Mouse (Mus musculus): ENCODE data around the gene Grin2a.

Gene Grin2a

GRCm38 (mm10) chr16:9742443-9742842 is 252.9 kb downstream of the Grin2a start:
- no peak for DNase-seq

GRCm38 (mm10) chr16:9738679-9739078 is 256.7 kb downstream of the Grin2a start:
- no peak for DNase-seq

DNA sequence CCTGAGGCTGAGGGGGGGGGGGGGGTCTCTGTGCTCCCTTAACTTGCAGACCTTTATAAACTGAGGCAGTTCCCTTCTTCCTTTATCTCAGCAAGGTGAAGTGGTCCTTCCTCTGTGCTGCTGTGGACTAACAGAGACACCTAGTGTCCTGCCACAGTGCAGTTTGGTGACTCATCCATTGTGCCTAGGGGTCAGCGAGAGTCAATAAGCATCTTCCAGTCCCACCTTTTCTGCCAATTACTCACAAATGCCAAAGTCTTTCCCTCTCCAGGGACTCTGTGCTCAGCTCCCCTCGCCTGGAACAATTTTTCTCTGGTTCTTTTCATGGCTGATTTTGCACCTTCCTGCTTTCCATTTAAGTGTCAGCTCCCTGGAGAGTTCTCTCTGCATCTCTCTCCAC is 258.2 kb downstream of the Grin2a start:
- no peak for DNase-seq

DNA sequence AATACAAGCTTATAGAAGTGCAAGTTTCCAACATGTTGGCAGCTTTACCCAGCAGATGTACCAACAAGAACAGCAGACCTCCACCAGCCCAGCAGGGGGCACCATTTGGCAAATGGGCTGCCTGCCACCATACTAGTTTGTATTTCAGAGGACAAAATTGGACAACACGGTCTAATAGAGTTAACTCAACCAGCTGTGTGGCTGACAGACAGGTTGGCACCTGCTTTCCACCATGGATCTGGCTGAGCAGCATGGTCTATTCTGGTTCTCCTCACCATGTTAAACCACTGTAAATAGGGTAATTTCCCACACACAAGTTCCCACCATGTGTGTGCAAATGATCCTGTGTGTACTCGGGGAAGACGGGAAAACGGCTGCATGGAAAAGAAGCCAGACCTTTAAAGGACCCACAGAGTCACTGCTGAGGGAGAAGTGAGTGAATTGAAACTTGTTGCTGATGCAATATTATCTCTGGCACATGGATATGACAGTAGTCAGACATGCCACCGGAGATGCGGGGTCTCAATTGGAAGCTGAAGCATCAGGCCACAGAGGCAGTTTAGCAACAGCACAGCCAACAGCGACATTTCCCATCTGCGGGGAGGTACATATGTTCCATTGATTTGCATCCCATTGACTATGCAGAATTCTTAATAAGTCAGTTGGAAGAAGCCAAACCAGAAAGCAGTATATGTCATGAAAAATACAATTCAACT is 259.8 kb downstream of the Grin2a start:
- DNase-seq = no peak

DNA sequence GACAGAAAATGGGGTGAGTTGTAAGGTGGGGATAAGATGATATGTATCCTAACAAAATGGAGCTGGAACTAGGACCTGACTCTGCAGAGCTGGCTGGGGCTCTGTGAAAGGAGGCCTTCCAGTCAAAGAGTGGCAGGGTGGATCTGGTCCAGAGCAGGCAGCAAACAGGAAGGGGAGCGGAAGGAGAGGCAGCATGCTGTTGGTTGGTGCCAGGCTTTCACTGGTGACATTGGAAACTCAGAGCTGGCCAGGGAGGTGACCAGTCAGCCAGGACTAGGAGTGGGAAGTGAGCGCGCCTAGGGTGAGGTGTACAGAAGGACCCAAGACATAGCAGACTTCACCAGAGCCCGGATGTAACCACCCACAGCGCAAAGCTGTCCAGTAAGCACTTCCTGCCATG is 267.8 kb downstream of the Grin2a start:
- no peak for DNase-seq

GRCm38 (mm10) chr16:9725578-9726113 is 269.7 kb downstream of the Grin2a start:
- DNase-seq = no peak

DNA sequence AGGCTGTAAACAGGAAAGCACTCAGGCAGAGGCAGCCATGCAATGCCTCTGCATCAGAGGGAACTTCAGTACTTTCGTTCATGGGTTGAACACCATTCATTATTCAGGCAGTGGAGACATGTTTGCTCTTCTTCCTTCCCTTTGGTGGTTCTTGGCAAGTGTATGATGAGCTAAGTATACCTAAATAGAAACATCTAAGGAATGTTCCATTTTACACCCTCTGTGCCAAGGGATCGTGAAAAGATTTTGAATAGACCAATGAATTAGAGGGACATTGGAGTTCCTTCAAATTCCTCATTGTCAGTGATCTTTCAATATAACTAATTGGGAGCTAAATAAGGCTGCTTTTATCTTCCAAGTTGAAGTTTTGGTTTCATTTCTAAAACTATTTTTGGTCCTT is 284.0 kb downstream of the Grin2a start:
- DNase-seq = no peak

DNA sequence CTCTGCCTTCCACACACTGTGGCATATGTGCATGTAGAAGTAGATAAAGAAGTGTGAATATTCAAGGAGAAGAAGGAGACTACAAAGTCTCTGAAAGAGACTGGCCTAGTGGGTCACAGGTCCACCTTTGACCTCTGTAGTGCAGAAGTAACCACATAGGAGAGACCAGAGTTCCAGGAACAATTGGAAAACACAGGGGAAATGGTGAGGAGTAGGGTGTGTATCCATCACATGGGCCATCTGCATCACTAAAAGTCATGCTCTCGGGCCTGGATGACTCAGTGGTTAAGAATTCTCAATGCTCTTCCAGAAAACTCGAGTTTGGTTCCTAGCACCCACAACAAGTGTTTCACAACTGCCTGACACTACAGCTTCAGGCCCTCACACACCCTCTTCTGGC is 285.4 kb downstream of the Grin2a start:
- no peak for DNase-seq

DNA sequence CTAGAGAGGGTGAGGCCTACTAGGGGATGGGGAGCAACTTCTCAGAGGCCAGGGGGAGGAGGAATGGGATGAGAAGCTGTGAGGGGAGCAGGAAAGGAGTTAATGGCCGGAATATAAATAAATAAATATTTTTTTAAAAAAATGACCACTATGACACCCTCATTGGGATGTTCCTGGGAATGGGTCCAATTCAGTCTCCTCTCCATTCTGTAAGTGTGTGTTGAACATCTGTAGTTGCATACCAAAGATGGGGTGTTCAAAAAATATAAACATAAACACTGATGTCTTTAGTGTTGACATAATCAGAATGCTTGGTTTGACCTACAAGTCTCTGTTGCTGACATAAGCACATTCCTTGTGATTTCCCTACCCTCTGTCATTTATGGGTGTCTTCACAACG is 298.2 kb downstream of the Grin2a start:
- DNase-seq = no peak

DNA sequence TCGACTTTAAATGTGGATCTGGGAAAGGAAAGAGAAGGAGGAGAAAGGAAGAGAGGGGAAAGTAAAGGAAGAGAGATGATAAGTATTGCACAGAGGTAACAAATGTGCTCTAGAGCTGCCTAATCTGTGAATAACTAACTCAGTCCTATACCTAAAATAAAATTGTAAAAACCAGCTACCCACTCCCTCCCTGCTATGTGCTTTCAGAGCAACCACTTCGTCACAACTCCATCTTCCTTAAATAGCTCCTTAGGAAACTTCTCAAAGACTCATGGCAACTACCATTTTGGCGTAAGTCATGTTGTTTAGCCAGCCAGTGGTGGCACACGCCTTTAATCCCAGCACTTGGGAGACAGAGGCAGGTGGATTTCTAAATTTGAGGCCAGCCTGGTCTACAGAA is 301.3 kb downstream of the Grin2a start:
- no peak for DNase-seq

- no peak for DNase-seq
These were observed 306.7 kb downstream of the Grin2a start for GRCm38 (mm10) chr16:9688523-9689140.

GRCm38 (mm10) chr16:9680572-9680971 is 314.8 kb downstream of the Grin2a start:
- DNase-seq = no peak

- no peak for DNase-seq
These were observed 315.4 kb downstream of the Grin2a start for GRCm38 (mm10) chr16:9679994-9680393.

- no peak for DNase-seq
These were observed 316.6 kb downstream of the Grin2a start for GRCm38 (mm10) chr16:9678750-9679149.

DNA sequence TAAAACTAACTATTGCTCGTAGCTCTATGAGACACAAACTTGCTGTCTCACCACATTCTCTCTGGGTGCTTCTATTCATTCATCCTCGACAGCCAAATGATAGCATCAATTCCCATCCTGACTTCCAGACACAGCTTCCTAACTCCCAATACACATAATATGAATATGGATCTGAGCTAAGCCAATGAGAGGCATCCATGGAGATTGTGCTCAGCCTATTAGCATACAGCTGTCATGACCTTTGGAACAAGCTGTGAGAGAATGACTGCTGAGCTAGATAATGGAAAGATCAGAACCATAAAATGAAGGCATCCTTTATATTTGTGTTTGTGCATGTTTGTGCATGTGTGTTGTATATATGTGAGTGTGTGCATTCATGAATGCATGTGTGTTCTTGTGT is 323.0 kb downstream of the Grin2a start:
- no peak for DNase-seq

GRCm38 (mm10) chr16:9671222-9671621 is 324.1 kb downstream of the Grin2a start:
- no peak for DNase-seq

DNA sequence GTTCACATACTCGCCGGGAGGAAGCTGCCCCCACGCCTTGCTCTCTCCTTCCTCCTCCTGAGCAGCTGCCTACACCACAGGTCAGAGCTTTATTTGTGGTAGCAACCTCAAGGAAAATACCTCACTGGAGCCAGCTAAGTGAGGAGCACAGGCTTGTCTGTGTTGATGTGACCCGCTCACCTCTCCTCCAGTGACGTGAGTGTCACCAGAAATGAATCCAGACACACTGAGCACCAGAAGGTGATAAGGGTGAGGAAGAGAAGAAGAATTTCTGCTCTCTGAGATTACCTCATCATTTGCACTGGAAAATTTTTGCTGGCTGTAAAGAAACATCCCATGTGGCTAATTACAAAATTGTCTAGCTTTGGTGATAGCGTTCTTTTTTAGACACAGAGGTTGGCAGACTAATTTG is 324.6 kb downstream of the Grin2a start:
- no peak for DNase-seq

DNA sequence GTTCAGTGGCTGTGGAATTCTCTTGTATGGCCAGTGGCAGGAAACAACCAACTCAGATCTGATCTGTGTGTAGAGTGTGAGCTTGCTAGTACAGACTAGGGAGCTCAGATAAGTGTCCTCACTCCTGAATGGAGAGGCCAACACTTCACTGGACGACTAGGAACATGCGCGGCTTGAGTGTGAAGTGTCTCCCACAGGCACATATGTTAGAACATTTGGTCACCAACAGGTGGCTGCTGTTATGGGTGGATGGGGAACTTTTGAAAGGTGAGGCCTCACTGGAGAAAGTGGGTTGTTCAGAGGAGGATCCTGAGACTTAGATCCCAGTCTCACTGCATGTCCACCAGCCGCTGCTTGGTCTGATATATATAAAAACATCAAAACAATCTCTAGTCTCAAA is 329.5 kb downstream of the Grin2a start:
- no peak for DNase-seq

- DNase-seq = no peak
These were observed 331.3 kb downstream of the Grin2a start for GRCm38 (mm10) chr16:9664060-9664459.

DNA sequence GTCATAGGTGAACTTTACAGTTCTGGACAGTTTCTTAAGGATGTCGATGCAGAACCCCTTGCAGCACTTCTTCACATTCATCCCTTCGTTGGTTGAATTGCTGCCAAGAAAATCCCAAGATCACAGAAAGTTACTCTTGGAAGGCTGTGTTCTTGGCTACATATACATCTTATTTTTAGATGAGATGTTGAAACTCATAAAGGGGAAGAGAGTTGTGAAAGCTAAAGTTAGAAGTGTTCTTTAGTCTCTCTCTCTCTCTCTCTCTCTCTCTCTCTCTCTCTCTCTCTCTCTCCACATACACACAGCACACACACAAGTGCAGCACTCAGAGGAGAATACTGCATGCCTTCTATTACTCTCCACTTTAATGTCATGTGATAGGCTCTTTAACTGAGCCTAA is 331.9 kb downstream of the Grin2a start:
- no peak for DNase-seq

- DNase-seq = no peak
These were observed 369.5 kb downstream of the Grin2a start for GRCm38 (mm10) chr16:9625652-9626444.

DNA sequence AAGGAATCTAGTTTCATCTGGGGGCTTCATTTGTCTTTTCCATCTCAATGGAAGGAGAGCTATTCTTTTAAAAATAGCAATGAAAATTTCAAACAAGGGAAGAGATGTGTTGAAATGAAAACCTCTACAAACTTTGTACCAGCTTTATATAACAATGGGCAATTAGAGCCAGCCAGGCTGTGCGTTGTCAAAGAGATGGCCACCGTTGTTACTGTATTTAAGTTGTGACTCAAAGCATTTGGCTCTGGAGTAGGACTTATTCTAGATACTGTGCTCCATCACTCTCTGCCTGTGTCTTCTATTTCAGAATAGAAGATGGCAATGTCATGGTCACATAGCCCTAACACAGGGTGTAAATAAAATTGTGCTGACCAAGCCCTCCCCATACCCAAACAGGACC is 371.0 kb downstream of the Grin2a start:
- no peak for DNase-seq

- no peak for DNase-seq
These were observed 377.2 kb downstream of the Grin2a start for GRCm38 (mm10) chr16:9618206-9618605.

GRCm38 (mm10) chr16:9617215-9617614 is 378.1 kb downstream of the Grin2a start:
- no peak for DNase-seq

Data from thymus, postnatal 14 days (tissue).